Mouse (Mus musculus): ENCODE data around the gene Zscan12. TPM values are rescaled to one million over a fixed set of nuclear protein-coding genes. Genes with fewer than 3 reads are reported as not detected.

Zscan12 gene
- polyA plus RNA-seq, 1 experiment from 2014 or later = 19.6 TPM

DNA sequence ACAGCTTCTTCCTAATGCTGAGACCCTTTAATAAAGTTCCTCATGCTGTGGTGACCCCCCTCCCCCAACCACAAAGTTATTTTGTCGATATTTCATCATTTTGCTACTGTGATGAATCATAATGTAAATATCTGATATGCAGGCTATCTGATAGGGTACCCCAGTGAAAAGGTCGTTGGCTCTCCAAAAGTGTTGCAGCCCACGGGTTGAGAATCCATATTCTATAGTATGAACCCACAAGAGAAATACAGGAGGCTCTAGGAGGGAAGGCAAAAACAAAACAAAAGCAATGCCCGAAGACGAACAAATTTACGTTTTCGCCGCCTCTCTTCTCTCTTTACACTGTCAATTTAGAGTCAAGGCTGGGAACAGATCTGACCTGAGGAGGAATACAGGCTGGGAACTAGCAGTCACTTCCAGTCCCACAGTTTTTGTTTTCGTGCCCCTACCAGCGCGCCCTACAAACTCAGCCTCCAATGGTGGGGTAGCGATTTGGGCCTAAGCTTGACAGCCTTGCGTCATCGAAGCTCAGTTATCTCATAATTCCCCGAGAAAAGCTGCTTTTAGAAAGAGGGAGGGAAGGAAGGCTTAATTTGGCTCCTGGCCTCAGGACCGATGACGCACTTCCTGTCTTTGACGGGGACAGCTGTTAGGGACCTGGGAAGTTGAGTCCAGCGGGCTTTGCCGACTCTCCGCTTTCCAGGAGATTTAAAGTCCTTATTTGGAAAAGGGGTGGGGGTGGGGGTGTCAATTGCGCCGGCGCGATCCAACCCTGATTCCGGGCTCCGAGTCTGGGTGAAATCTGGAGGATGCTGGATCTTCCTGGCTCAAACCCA, 45.6 kb downstream of the Zscan12 start:
- no peak overlapping the region for H3K27ac ChIP-seq (ENCODE audit: low read depth, low read length)
- WGBS = 5% methylated on average over 27 of the region's 27 CpGs
- H3K27me3 ChIP-seq (ENCODE audit: control insufficient read depth, insufficient read depth, low read length) = no peaks in the 10 kb centered on the region

DNA sequence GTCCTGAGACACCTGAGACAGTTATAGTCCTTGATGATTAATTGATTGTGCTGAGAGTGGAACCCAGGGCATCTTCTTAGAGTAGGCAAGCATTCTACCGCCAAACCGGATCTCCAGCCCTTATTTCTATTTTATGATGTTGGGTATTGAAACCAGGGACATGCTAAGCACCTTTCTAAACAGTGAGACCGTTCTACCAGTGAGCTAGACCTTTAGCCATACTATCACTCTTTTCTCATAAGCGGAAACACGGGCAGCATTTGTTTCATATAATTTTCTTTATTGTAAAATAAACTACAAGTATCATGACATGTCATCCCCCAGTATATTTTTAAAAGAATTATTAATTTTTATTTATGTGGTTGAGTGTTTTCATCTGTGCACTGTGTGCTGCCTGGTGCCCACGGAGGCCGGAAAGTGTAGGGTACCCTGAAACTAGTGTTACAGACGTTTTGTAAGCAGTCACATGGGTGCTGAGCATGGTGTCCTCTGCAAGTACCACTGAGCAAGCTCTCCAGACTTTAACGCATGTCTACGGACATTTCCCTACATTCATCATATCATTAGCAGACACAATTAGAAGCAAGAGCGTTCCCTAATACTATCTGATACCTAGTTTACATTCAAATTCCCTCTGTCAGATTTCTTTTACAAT, 46.3 kb downstream of the Zscan12 start:
- no peaks in the 10 kb centered on the region for H3K36me3 ChIP-seq (ENCODE audit: control insufficient read depth, insufficient read depth, low read length)
- peak overlapping the region; percentile 37 for H3K4me3 ChIP-seq (ENCODE audit: low read depth, low read length)
- H3K4me1 ChIP-seq (ENCODE audit: control insufficient read depth, insufficient read depth, low read length) = no peaks in the 10 kb centered on the region
- 55% methylated on average over 11 of the region's 11 CpGs for WGBS
- no peak overlapping the region for H3K27ac ChIP-seq (ENCODE audit: low read depth, low read length)
- H3K4me2 ChIP-seq (ENCODE audit: low read depth) = peak overlapping the region; percentile 62
- no peaks in the 10 kb centered on the region for H3K9me3 ChIP-seq (ENCODE audit: control insufficient read depth, low read length)
- peak overlapping the region; percentile 51 for H3K9ac ChIP-seq (ENCODE audit: low read length)
- H3K27me3 ChIP-seq (ENCODE audit: control insufficient read depth, insufficient read depth, low read length) = no peaks in the 10 kb centered on the region
- no peak for DNase-seq (ENCODE audit: low spot score)
- no peak; the same call in none of the 2 replicates for ATAC-seq (ENCODE audit: insufficient read depth, low FRiP score, low TSS enrichment)

More for the DNA sequence above, 45.6 kb downstream of the Zscan12 start:
- Histone ChIP-seq H3K4me1 (ENCODE audit: control insufficient read depth, insufficient read depth, low read length) (no peaks in the 10 kb centered on the region), H3K36me3 (ENCODE audit: control insufficient read depth, insufficient read depth, low read length) (no peaks in the 10 kb centered on the region), H3K4me2 (ENCODE audit: low read depth) (peak overlapping the region; percentile 62), H3K9ac (ENCODE audit: low read length) (peak overlapping the region; percentile 51), H3K4me3 (ENCODE audit: low read depth, low read length) (peak overlapping the region; percentile 37), H3K9me3 (ENCODE audit: control insufficient read depth, low read length) (no peaks in the 10 kb centered on the region)
- DNase-seq (ENCODE audit: low spot score) = peak; percentile 78
- peak; percentile 84 for ATAC-seq (ENCODE audit: insufficient read depth, low FRiP score, low TSS enrichment)

DNA sequence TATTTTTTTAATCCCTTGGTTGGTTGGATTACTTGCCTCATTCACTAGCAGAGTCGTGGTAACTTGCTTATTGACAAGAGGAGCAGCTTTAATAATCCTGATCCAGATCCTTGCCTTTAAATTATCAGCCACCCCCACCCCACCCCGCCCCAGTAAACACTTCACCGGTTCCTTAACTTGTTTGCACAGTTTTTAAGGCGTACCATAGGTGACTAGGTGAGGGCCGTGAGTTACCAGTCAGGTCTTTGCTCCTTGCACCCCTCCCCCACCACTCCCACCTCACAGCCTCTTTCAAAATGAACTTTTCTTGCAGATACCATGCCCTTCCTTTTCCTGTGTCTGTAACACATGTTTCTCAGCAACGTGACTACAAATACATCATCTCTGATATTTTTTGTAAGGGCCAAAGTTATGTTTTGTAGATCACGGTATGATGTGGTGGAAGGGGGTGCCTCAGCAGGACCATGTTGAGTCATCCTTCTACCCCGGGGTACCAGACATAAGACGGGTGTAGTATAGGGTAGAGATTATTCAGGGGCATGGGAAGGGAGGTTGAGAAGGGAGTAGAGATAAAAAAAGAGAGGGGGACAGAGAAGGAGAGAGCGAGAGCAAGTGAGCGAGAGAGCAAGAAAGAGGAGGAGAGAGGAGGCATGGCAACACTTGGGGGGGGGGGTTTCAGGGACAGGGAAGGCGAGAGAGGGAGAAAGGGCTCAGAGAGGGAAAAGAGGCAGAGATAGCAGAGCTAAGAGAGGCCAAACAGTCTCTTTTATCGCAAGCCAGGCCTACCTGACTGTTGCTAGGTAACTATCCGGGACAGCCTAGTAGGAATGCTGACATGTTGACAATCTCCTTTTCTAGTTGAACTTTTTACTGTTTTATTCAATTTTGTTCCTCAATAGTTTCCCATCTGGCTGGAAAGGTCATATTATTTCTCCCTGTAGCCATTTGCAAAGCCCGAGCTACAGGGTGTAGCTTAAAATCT, 51.9 kb downstream of the Zscan12 start:
- H3K4me2 ChIP-seq (ENCODE audit: low read depth) = no peak overlapping the region
- DNase-seq (ENCODE audit: low spot score) (no peak), ATAC-seq (ENCODE audit: insufficient read depth, low FRiP score, low TSS enrichment) (no peak)
- no peak overlapping the region for H3K27ac ChIP-seq (ENCODE audit: low read depth, low read length)
- H3K9ac ChIP-seq (ENCODE audit: low read length) = no peak overlapping the region
- H3K4me1 ChIP-seq (ENCODE audit: control insufficient read depth, insufficient read depth, low read length) = no peaks in the 10 kb centered on the region
- H3K27me3 ChIP-seq (ENCODE audit: control insufficient read depth, insufficient read depth, low read length) = no peaks in the 10 kb centered on the region
- H3K9me3 ChIP-seq (ENCODE audit: control insufficient read depth, low read length) = no peaks in the 10 kb centered on the region
- H3K4me3 ChIP-seq (ENCODE audit: low read depth, low read length) = no peak overlapping the region
- H3K36me3 ChIP-seq (ENCODE audit: control insufficient read depth, insufficient read depth, low read length) = no peaks in the 10 kb centered on the region
- WGBS = 75% methylated on average over 14 of the region's 15 CpGs

DNA sequence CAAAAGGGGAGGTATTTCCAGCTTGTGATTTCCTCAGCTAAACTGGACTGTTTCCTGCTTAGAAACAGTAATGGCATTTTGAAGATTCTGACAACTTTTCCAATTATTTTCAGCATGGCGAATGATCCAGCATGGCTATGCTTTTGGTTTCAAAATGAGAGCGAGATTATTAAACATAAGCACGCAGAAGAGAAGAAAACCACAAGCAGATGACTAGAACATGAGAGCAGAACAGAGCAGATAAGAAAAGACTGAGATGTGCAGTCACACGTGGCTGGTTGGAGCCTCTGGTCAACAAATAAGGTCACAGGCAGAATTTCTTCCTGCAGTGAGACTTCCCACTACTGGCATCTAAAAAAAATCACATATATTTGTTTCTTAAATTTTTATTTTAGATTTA, 52.6 kb downstream of the Zscan12 start:
- no peak for DNase-seq (ENCODE audit: low spot score)
- Histone ChIP-seq H3K4me1 (ENCODE audit: control insufficient read depth, insufficient read depth, low read length) (no peaks in the 10 kb centered on the region), H3K9me3 (ENCODE audit: control insufficient read depth, low read length) (no peaks in the 10 kb centered on the region), H3K27ac (ENCODE audit: low read depth, low read length) (no peak overlapping the region), H3K27me3 (ENCODE audit: control insufficient read depth, insufficient read depth, low read length) (no peaks in the 10 kb centered on the region), H3K36me3 (ENCODE audit: control insufficient read depth, insufficient read depth, low read length) (no peaks in the 10 kb centered on the region), H3K4me3 (ENCODE audit: low read depth, low read length) (no peak overlapping the region), H3K4me2 (ENCODE audit: low read depth) (no peak overlapping the region), H3K9ac (ENCODE audit: low read length) (no peak overlapping the region)
- ATAC-seq (ENCODE audit: insufficient read depth, low FRiP score, low TSS enrichment) = no peak
- WGBS = 89% methylated on average over 4 of the region's 4 CpGs

DNA sequence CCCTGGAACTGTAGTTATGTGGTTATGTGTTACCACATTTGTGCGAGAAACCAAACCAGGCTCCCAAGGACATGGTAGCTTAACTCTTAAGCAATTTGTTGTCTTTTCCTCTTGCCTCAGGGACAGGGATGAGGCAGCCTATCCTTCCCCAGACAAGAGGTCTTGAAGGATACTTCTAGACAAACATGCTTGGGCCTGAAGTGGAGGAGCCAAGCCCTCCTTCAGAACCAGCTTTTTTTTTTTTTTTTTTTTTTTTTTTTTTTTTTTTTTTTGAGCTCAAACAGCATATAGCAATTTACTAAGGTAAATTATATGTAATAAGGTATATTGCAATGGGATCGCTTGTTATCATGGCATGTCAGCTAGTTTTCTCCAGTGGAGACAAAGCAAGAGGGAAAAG, 53.1 kb downstream of the Zscan12 start:
- no peaks in the 10 kb centered on the region for H3K9me3 ChIP-seq (ENCODE audit: control insufficient read depth, low read length)
- H3K36me3 ChIP-seq (ENCODE audit: control insufficient read depth, insufficient read depth, low read length) = no peaks in the 10 kb centered on the region
- WGBS = 90% methylated on average over 2 of the region's 2 CpGs
- no peak overlapping the region for H3K9ac ChIP-seq (ENCODE audit: low read length)
- H3K4me1 ChIP-seq (ENCODE audit: control insufficient read depth, insufficient read depth, low read length) = no peaks in the 10 kb centered on the region
- no peak overlapping the region for H3K4me3 ChIP-seq (ENCODE audit: low read depth, low read length)
- ATAC-seq (ENCODE audit: insufficient read depth, low FRiP score, low TSS enrichment) (no peak), DNase-seq (ENCODE audit: low spot score) (no peak)
- H3K27ac ChIP-seq (ENCODE audit: low read depth, low read length) = no peak overlapping the region
- no peak overlapping the region for H3K4me2 ChIP-seq (ENCODE audit: low read depth)
- H3K27me3 ChIP-seq (ENCODE audit: control insufficient read depth, insufficient read depth, low read length) = no peaks in the 10 kb centered on the region

DNA sequence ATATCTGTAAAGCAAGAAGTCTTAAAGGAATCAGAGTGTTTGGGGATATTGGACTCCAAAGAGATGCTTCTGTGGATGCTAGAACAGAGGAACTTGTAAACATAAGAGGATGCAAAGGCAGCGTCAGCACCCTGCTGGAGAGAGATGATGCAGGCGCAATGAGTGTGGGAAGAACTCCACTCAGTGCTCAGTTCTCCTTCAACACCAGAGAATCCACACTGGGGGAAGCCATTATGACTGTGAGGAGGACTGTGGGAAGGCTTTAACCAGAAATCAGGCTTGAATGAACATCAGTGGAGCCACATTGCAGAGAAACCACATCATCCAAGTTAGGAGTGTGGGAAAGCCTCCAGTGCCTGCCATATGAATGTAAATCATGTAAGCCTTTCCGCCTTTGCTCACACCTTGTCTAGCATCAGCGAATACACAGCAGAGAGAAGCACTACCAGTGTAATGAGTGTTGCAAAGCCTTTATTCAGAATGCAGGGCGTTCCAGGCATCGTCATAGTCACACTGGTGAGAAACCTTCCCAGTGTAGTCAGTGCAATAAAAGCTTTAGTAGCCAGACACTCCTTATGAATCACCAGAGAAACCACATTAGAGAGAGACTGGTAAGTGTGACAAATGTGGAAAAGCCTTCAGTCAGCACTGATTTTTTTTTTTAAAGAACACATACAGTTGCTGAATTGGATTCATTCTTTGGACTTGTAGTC, 54.8 kb downstream of the Zscan12 start:
- Histone ChIP-seq H3K36me3 (ENCODE audit: control insufficient read depth, insufficient read depth, low read length) (no peaks in the 10 kb centered on the region), H3K4me3 (ENCODE audit: low read depth, low read length) (no peak overlapping the region), H3K4me1 (ENCODE audit: control insufficient read depth, insufficient read depth, low read length) (no peaks in the 10 kb centered on the region), H3K4me2 (ENCODE audit: low read depth) (no peak overlapping the region), H3K9ac (ENCODE audit: low read length) (no peak overlapping the region), H3K27ac (ENCODE audit: low read depth, low read length) (no peak overlapping the region), H3K27me3 (ENCODE audit: control insufficient read depth, insufficient read depth, low read length) (no peaks in the 10 kb centered on the region), H3K9me3 (ENCODE audit: control insufficient read depth, low read length) (no peaks in the 10 kb centered on the region)
- 76% methylated on average over 6 of the region's 6 CpGs for WGBS
- no peak for DNase-seq (ENCODE audit: low spot score)
- ATAC-seq (ENCODE audit: insufficient read depth, low FRiP score, low TSS enrichment) = no peak

DNA sequence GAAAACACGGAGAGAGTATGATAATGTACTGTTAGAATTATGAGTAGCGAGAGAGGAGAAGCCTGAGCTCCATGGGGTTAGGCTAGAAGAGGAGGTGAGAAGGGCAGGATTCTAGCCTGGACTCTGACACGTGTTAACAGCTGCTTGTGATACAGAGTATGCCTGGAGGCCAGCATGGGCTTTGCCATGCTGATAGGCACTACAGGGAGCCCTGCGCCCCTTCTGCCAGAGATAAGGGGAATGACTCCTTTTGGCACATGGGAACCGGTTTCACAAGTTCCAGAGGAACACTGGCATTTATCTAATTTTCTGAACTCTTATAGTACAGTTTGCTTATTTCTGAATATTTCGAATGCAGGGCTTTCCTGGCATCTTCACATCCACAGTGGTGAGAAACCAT, 56.2 kb downstream of the Zscan12 start:
- Histone ChIP-seq H3K9ac (ENCODE audit: low read length) (no peak overlapping the region), H3K27me3 (ENCODE audit: control insufficient read depth, insufficient read depth, low read length) (no peaks in the 10 kb centered on the region), H3K36me3 (ENCODE audit: control insufficient read depth, insufficient read depth, low read length) (no peaks in the 10 kb centered on the region), H3K4me2 (ENCODE audit: low read depth) (no peak overlapping the region), H3K9me3 (ENCODE audit: control insufficient read depth, low read length) (no peaks in the 10 kb centered on the region), H3K4me1 (ENCODE audit: control insufficient read depth, insufficient read depth, low read length) (no peaks in the 10 kb centered on the region), H3K4me3 (ENCODE audit: low read depth, low read length) (no peak overlapping the region), H3K27ac (ENCODE audit: low read depth, low read length) (no peak overlapping the region)
- no peak for DNase-seq (ENCODE audit: low spot score)
- ATAC-seq (ENCODE audit: insufficient read depth, low FRiP score, low TSS enrichment) = no peak
- 63% methylated on average over 6 of the region's 6 CpGs for WGBS

Data from neural tube, embryonic 11.5 days (tissue).